Mouse (Mus musculus) MEL (cell line): ENCODE measurements around the gene Tet3.

Source experiments
- CTCF ChIP-seq, 3 experiments: IDR thresholded peaks in 2 of 3; conservative IDR thresholded peaks in 1 of 3; 2 replicates each; pipeline ENCODE4 v1.5.1; 2011 to 2012; ENCODE audit warnings: low read length in 3 of 3, low read depth in 2 of 3, mild to moderate bottlenecking in 2 of 3, improper control_type of control experiment in 1 of 3, inconsistent platforms in 1 of 3, mixed read lengths in 1 of 3, moderate library complexity in 1 of 3; ENCODE audit not compliant: control insufficient read depth in 1 of 3, insufficient read depth in 1 of 3, poor library complexity in 1 of 3, severe bottlenecking in 1 of 3
- ELF1 ChIP-seq: IDR thresholded peaks from 2 replicates; pipeline ENCODE4 v1.6.1; 2014; ENCODE audit warnings: low read depth, mild to moderate bottlenecking, inconsistent platforms, low read length, improper control_type of control experiment, moderate library complexity
- EP300 ChIP-seq, 2 experiments: IDR thresholded peaks; 2 replicates each; pipeline ENCODE4 v1.6.1; 2011; ENCODE audit warnings: improper control_type of control experiment in 2 of 2, low read length in 2 of 2, low read depth in 1 of 2, mild to moderate bottlenecking in 1 of 2
- MEF2A ChIP-seq: IDR thresholded peaks from 2 replicates; pipeline ENCODE4 v1.6.1; 2014; ENCODE audit warnings: low read depth, mild to moderate bottlenecking, inconsistent platforms, low read length, improper control_type of control experiment; ENCODE audit not compliant: poor library complexity, insufficient replicate concordance, severe bottlenecking; ENCODE audit errors: extremely low read depth
- POLR2A ChIP-seq, 2 experiments: IDR thresholded peaks; 2 replicates each; pipeline ENCODE4 v1.6.1; 2011 to 2012; ENCODE audit warnings: low read length in 2 of 2, mild to moderate bottlenecking in 2 of 2, control low read depth in 1 of 2, improper control_type of control experiment in 1 of 2, low read depth in 1 of 2, moderate library complexity in 1 of 2; ENCODE audit not compliant: control insufficient read depth in 1 of 2, insufficient read depth in 1 of 2, poor library complexity in 1 of 2
- SMC3 ChIP-seq: IDR thresholded peaks from 2 replicates; pipeline ENCODE4 v1.6.1; 2011; ENCODE audit warnings: low read depth, low read length, improper control_type of control experiment
- USF1 ChIP-seq: IDR thresholded peaks from 2 replicates; pipeline ENCODE4 v1.6.1; 2014; ENCODE audit warnings: low read depth, mild to moderate bottlenecking, inconsistent platforms, low read length, improper control_type of control experiment, moderate library complexity

DNA sequence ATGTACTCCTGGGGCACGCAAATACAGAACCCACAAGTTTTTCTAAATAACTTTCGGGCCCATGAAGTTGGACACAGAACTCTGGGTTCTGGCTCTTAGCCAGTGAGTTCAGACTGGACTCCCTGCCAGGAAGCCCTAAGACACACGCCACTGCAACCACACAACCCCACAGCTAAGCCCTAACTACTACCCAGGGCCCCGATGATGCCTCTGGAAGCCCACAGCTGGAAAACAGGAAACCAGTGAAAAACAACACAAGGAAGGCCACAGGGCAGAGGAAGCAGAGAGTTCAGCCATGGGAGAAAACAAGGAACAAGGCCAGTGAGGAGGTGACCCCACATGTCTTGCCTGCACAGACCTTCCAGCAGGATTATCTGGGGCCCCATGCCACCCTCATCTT lies 25.3 kb downstream of the Tet3 start:
- TF ChIP-seq MEF2A (no peak), CTCF (IDR thresholded peaks at IDR 0.05 in 2 of 3, conservative IDR thresholded peaks at IDR 0.05 in 1 of 3; ENCODE audit: control insufficient read depth in 1 of 3, insufficient read depth in 1 of 3, low read depth in 2 of 3, low read length in 3 of 3, poor library complexity in 1 of 3, severe bottlenecking in 1 of 3) (no peak), POLR2A (IDR thresholded peaks at IDR 0.05; ENCODE audit: control insufficient read depth in 1 of 2, insufficient read depth in 1 of 2, low read depth in 1 of 2, low read length in 2 of 2, poor library complexity in 1 of 2) (no peak), SMC3 (no peak), ELF1 (no peak), EP300 (IDR thresholded peaks at IDR 0.05; ENCODE audit: low read depth in 1 of 2, low read length in 2 of 2) (no peak), USF1 (no peak)
